Mouse (Mus musculus) testis, adult 2 months (tissue): Measurements from ENCODE around the gene Ssr1. TPM values are rescaled to one million over a fixed set of nuclear protein-coding genes. Genes with fewer than 3 reads are reported as not detected.

ENCODE experiments used
- H3K27ac ChIP-seq: fragments of 200-500 bp; 2 replicates; pipeline ENCODE4 v1.5.1; 2012; ENCODE audit warnings: low read depth, low read length; ENCODE audit not compliant: control insufficient read depth, insufficient read depth
- H3K27me3 ChIP-seq: fragments of 200-500 bp; 2 replicates; pipeline ENCODE4 v1.6.1; 2012; ENCODE audit warnings: mild to moderate bottlenecking, low read length, moderate library complexity; ENCODE audit not compliant: control insufficient read depth, insufficient read depth
- H3K36me3 ChIP-seq: fragments of 200-500 bp; 2 replicates; pipeline ENCODE4 v1.6.1; 2012; ENCODE audit warnings: mild to moderate bottlenecking, low read length; ENCODE audit not compliant: control insufficient read depth, insufficient read depth
- H3K4me1 ChIP-seq: fragments of 200-500 bp; 2 replicates; pipeline ENCODE4 v1.6.1; 2012; ENCODE audit warnings: low read length; ENCODE audit not compliant: control insufficient read depth, insufficient read depth
- H3K4me3 ChIP-seq: fragments of 200-500 bp; 2 replicates; pipeline ENCODE4 v1.5.1; 2012; ENCODE audit warnings: low read depth, mild to moderate bottlenecking, low read length, moderate library complexity, mixed read lengths; ENCODE audit not compliant: control insufficient read depth
- CTCF ChIP-seq: fragments of 200-500 bp; IDR thresholded peaks from 2 replicates; pipeline ENCODE4 v1.5.1; 2012; ENCODE audit warnings: low read depth, mild to moderate bottlenecking, inconsistent platforms, low read length, moderate library complexity; ENCODE audit not compliant: control insufficient read depth, insufficient read depth, insufficient replicate concordance
- POLR2A ChIP-seq: fragments of 200-500 bp; IDR thresholded peaks from 2 replicates; pipeline ENCODE4 v1.6.1; 2012; ENCODE audit warnings: low read depth, mild to moderate bottlenecking, inconsistent platforms, low read length, moderate library complexity; ENCODE audit not compliant: control insufficient read depth
- polyA plus RNA-seq: library from polyadenylated mRNA; depleted of rRNA; stranded (reverse); fragments of >200 nt; gene quantifications from 2 replicates; pipeline ENCODE4 v1.2.3, GENCODE M21; 2012

Ssr1 gene
- polyA plus RNA-seq, 1 experiment = 17.7 TPM

DNA sequence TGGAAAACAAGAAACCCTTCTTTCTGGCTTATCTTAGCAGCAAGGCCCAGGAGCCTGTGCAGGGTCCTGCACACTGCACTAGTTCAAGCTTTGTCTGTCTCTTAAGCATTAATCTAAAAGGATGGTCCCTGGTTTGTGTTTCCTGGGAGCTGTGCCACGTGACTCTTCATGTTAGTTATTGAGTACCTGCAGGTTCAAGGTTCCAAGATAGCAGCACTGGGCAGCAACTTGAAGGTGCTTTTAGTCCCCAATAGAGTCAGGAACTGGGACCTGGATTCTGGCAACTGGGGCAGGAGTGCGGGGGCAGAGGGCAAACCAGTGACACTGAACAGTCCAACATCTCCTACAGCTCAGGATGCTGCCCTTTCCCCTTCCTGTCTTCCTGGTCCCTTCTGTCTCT, 53.9 kb downstream of the Ssr1 start:
- H3K27ac ChIP-seq = no peak overlapping the region
- no peaks in the 10 kb centered on the region for H3K27me3 ChIP-seq
- TF ChIP-seq CTCF (no peak), POLR2A (no peak)
- H3K36me3 ChIP-seq = no peaks in the 10 kb centered on the region
- H3K4me3 ChIP-seq = no peak overlapping the region
- H3K4me1 ChIP-seq = no peaks in the 10 kb centered on the region; the same call in 1 of the 2 replicates

DNA sequence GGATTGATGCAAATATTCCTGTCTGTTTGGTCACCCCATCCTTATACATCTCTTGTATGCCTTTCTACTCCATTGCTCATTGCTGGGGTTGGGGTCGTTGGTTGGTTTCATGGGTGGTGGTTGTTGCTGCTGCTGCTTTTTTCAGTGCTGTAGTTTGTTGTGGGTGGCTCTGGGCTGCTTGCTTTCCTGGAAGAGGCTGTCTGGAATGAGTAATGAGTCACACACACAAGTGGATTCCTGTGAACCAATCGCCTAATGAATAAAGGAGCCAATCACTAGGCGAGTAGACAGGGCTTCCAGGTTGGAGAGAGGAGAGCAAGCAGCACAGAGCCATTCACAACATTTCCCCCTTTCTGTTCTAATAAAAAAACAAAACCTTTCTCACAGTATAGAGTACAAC, 57.7 kb downstream of the Ssr1 start:
- Histone ChIP-seq H3K27ac (no peak overlapping the region), H3K36me3 (no peaks in the 10 kb centered on the region; the same call in 1 of the 2 replicates), H3K4me1 (peaks cover 10% of the 10 kb centered on the region), H3K27me3 (no peaks in the 10 kb centered on the region), H3K4me3 (no peak overlapping the region)
- TF ChIP-seq POLR2A = no peak
- no peak for TF ChIP-seq CTCF

DNA sequence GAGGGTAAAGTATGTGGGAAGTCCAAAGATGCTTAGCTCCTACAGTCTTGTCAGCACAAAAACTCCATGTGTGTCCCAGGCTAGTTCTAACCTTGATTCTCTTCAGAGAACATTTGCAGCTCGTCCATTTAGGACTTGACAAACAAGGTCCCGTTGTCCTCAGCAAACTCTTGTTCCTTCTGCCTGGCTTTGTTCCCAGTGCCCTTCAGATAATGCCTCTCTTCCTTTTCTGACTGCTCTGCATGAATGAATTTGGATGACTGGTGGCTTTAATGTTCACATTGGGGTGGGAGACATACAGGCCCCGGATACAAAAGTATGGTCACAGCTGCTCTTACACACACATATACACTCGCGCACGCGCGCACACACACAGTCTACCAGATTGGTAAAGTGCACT, 59.1 kb downstream of the Ssr1 start:
- TF ChIP-seq POLR2A (no peak), CTCF (no peak)
- H3K4me1 ChIP-seq = peaks cover 21% of the 10 kb centered on the region
- no peaks in the 10 kb centered on the region for H3K27me3 ChIP-seq
- no peak overlapping the region for H3K4me3 ChIP-seq
- H3K27ac ChIP-seq = peak overlapping the region; percentile 79
- H3K36me3 ChIP-seq = no peaks in the 10 kb centered on the region; the same call in 1 of the 2 replicates

DNA sequence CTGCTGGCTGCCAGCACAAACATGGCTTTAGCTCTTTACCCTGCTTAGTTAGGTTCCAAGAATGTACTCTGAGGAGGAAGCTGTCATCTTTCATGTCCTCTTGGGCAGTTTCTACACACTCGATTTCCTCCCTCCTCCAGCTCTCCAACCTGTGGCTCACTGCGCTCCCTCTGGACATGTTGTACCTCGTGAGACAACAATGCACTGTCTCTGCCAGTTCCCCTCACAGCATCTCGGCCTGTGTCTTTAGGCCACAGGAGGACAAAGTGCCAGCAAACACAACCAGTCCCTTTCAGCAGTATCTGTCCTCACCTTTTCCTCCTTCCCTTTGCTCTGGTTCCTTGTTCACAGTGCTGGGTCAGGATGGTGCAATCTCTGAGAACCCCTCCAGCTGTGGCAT, 59.9 kb downstream of the Ssr1 start:
- TF ChIP-seq CTCF (no peak), POLR2A (no peak)
- peak overlapping the region; percentile 79 for H3K27ac ChIP-seq
- H3K36me3 ChIP-seq = no peaks in the 10 kb centered on the region; the same call in 1 of the 2 replicates
- H3K27me3 ChIP-seq = no peaks in the 10 kb centered on the region
- H3K4me1 ChIP-seq = peaks cover 21% of the 10 kb centered on the region
- no peak overlapping the region for H3K4me3 ChIP-seq

DNA sequence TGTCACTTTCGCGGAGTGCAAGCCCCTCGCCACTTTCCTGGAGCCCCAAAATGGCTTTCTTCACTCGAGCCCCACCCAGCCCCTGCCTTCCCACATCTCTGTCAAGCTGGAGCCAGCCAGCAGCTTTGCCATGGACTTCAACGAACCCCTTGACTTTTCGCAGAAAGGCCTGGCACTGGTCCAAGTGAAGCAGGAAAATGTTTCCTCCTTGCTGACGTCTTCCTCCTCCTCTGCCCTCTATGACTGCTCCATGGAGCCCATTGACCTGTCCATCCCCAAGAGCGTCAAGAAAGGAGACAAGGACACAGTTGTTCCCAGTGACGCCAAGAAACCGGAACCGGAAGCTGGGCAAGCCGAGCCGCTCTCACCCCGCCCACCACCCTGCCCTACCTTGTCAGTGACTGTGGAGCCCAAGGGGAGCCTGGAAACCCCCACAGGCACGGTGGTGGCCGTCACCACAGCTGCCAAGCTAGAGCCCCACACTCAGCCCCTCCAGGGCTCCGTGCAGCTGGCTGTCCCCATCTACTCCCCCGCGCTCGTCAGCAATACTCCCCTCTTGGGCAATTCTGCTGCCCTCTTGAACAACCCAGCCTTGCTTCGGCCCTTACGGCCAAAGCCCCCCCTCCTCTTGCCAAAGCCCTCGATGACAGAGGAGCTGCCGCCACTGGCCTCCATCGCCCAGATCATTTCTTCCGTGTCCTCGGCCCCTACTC, 62.7 kb downstream of the Ssr1 start:
- Histone ChIP-seq H3K4me3 (peak overlapping the region; percentile 79), H3K36me3 (no peaks in the 10 kb centered on the region; the same call in 1 of the 2 replicates), H3K27me3 (no peaks in the 10 kb centered on the region), H3K4me1 (peaks cover 21% of the 10 kb centered on the region), H3K27ac (peak overlapping the region; percentile 47; the same call in 1 of the 2 replicates)
- TF ChIP-seq CTCF (no peak), POLR2A (peak; percentile 44; the same call in 1 of the 2 replicates)

DNA sequence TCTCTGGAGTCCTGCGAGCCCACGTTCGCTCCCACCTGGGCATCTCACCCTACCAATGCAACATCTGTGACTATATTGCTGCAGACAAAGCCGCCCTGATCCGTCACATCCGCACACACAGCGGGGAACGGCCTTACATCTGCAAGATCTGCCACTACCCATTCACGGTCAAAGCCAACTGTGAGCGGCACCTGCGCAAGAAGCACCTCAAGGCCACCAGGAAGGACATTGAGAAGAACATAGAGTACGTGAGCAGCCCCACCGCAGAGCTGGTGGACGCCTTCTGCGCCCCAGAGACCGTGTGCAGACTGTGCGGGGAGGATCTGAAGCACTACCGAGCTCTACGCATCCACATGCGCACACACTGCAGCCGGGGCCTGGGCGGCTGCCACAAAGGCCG, 63.4 kb downstream of the Ssr1 start:
- peak overlapping the region; percentile 79 for H3K4me3 ChIP-seq
- no peak overlapping the region for H3K27ac ChIP-seq
- no peaks in the 10 kb centered on the region; the same call in 1 of the 2 replicates for H3K36me3 ChIP-seq
- H3K27me3 ChIP-seq = no peaks in the 10 kb centered on the region
- TF ChIP-seq POLR2A = no peak
- no peak for TF ChIP-seq CTCF
- peaks cover 21% of the 10 kb centered on the region for H3K4me1 ChIP-seq

DNA sequence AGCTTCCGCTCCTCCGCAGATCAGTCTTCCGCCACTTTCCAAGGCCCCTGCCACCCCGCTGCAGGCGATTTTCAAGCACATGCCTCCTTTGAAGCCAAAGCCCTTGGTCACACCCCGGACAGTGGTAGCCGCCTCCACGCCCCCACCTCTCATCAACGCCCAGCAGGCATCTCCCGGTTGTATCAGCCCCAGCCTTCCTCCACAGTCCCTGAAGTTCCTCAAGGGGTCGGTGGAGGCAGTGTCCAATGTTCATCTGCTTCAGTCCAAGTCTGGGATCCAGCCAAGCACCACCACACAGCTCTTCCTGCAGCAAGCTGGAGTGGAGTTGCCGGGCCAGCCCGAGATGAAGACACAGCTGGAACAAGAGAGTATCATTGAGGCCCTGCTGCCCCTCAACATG, 63.9 kb downstream of the Ssr1 start:
- no peaks in the 10 kb centered on the region; the same call in 1 of the 2 replicates for H3K36me3 ChIP-seq

More for the DNA sequence above, 63.9 kb downstream of the Ssr1 start:
- Histone ChIP-seq H3K4me1 (peaks cover 21% of the 10 kb centered on the region), H3K27ac (no peak overlapping the region), H3K4me3 (peak overlapping the region; percentile 79), H3K27me3 (no peaks in the 10 kb centered on the region)
- TF ChIP-seq POLR2A = no peak
- TF ChIP-seq CTCF = no peak
